Mouse (Mus musculus): ENCODE data around the gene Rpl18a. TPM values are rescaled to one million over a fixed set of nuclear protein-coding genes. Genes with fewer than 3 reads are reported as not detected.

Rpl18a gene
- polyA plus RNA-seq (2014; fragmentation: Nextera tagmentation; extraction: Ambion mirVana), result 2,427 and 2,505 TPM in 2 replicates

DNA sequence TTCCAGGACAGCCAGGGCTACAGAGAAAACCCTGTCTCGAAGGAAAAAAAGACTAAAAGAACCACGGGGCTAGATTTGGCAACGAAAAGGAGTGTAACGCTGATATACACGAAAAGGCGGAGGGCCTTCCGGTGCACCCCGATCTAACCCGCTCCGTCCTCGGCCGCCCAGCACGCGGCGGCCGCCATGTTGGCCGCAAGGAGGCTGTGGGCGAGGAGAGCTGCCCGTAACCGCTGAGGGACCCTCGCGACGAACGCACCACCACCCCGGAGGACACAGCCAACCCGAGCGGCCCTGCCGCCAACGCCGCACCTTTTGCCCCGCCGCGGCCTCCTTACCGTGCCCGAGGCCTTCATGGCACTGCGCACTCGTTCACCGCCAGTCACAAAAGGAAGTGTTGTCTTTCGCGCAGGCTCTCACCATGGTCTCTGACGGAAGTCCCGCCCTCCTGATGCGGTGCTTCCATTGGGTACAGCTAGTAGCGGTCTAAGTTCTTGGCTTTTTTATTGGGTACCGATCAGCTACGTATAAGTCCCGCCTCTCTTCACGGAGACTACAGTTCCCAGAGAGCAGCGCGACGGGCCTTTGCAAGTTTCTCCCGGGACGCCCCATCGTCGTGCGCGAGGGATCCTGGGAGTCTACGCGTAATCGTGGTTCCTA is at the start of gene Rpl18a:
Gene Rpl18a (minus strand): TSS at position 392 of the 660 bp plus-strand sequence.
- H3K4me1 ChIP-seq (ENCODE audit: control insufficient read depth, insufficient read depth, low read length), result peaks cover 17% of the 10 kb centered on the region
- H3K9ac ChIP-seq (replicated peaks; ENCODE audit: low read depth, low read length), result peak within 1 kb of the TSS; percentile 89
- no peaks in the 10 kb centered on the region for H3K9me3 ChIP-seq (ENCODE audit: control insufficient read depth, low read length)
- under 1% methylated on average over 60 of the region's 60 CpGs for WGBS
- H3K4me3 ChIP-seq (ENCODE audit: low read depth, low read length), result peak within 1 kb of the TSS; percentile 51
- peaks cover 12% of the 10 kb centered on the region for H3K27me3 ChIP-seq (ENCODE audit: control insufficient read depth, insufficient read depth, low read length)
- ATAC-seq (ENCODE audit: low read depth), result peak; percentile 97
- peak within 1 kb of the TSS; percentile 93 for H3K4me2 ChIP-seq (ENCODE audit: low read depth, low read length)
- peaks cover 18% of the 10 kb centered on the region for H3K36me3 ChIP-seq (ENCODE audit: control insufficient read depth, insufficient read depth, low read length)
- H3K27ac ChIP-seq (ENCODE audit: low read depth, low read length), result peak within 1 kb of the TSS; percentile 64

DNA sequence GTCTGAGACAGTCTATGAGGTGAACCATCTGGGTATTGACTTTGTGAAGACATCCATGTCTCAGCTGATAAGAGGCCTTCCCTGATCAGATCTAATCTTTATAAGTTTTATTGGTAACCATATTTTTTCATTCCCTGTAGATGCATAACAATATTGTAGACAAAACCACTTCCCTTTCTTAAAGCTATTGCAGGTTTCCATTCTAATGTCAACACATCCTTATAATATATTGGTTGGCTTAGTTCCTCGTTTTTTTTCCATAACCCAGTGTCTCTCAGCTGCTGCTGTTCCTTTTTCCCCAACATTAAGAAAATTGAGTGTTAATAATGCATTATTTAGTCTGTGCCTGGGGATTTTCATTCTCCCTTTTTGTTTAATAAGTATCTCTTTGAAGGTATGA is 46.0 kb upstream of the Rpl18a start:
- Histone ChIP-seq H3K9me3 (ENCODE audit: control insufficient read depth, low read length) (no peaks in the 10 kb centered on the region), H3K9ac (replicated peaks; ENCODE audit: low read depth, low read length) (no peak overlapping the region), H3K4me1 (ENCODE audit: control insufficient read depth, insufficient read depth, low read length) (no peaks in the 10 kb centered on the region), H3K36me3 (ENCODE audit: control insufficient read depth, insufficient read depth, low read length) (no peaks in the 10 kb centered on the region), H3K4me2 (ENCODE audit: low read depth, low read length) (no peak overlapping the region), H3K4me3 (ENCODE audit: low read depth, low read length) (no peak overlapping the region), H3K27ac (ENCODE audit: low read depth, low read length) (no peak overlapping the region), H3K27me3 (ENCODE audit: control insufficient read depth, insufficient read depth, low read length) (no peaks in the 10 kb centered on the region)
- 47% methylated on average over 1 of the region's 1 CpGs for WGBS
- no peak for ATAC-seq (ENCODE audit: low read depth)

- no peaks in the 10 kb centered on the region for H3K36me3 ChIP-seq (ENCODE audit: control insufficient read depth, insufficient read depth, low read length)
- no peak overlapping the region for H3K4me3 ChIP-seq (ENCODE audit: low read depth, low read length)
- no peak overlapping the region for H3K27ac ChIP-seq (ENCODE audit: low read depth, low read length)
- H3K9ac ChIP-seq (replicated peaks; ENCODE audit: low read depth, low read length), result no peak overlapping the region
- no peaks in the 10 kb centered on the region for H3K27me3 ChIP-seq (ENCODE audit: control insufficient read depth, insufficient read depth, low read length)
- no peak overlapping the region for H3K4me2 ChIP-seq (ENCODE audit: low read depth, low read length)
- no peaks in the 10 kb centered on the region for H3K4me1 ChIP-seq (ENCODE audit: control insufficient read depth, insufficient read depth, low read length)
- WGBS, result 72% methylated on average over 2 of the region's 2 CpGs
- no peaks in the 10 kb centered on the region for H3K9me3 ChIP-seq (ENCODE audit: control insufficient read depth, low read length)
- ATAC-seq (ENCODE audit: low read depth), result no peak
These were observed 44.3 kb upstream of the Rpl18a start for GRCm38 (mm10) chr8:70941478-70941877.

- no peak overlapping the region for H3K4me2 ChIP-seq (ENCODE audit: low read depth, low read length)
- 83% methylated on average over 6 of the region's 6 CpGs for WGBS
- peaks cover 2% of the 10 kb centered on the region; the same call in 1 of the 2 replicates for H3K36me3 ChIP-seq (ENCODE audit: control insufficient read depth, insufficient read depth, low read length)
- H3K9ac ChIP-seq (replicated peaks; ENCODE audit: low read depth, low read length), result no peak overlapping the region
- no peaks in the 10 kb centered on the region for H3K9me3 ChIP-seq (ENCODE audit: control insufficient read depth, low read length)
- ATAC-seq (ENCODE audit: low read depth), result no peak
- no peaks in the 10 kb centered on the region for H3K27me3 ChIP-seq (ENCODE audit: control insufficient read depth, insufficient read depth, low read length)
- no peak overlapping the region for H3K4me3 ChIP-seq (ENCODE audit: low read depth, low read length)
- H3K4me1 ChIP-seq (ENCODE audit: control insufficient read depth, insufficient read depth, low read length), result no peaks in the 10 kb centered on the region
- no peak overlapping the region for H3K27ac ChIP-seq (ENCODE audit: low read depth, low read length)
These were observed 40.0 kb upstream of the Rpl18a start for GRCm38 (mm10) chr8:70937200-70937599.

DNA sequence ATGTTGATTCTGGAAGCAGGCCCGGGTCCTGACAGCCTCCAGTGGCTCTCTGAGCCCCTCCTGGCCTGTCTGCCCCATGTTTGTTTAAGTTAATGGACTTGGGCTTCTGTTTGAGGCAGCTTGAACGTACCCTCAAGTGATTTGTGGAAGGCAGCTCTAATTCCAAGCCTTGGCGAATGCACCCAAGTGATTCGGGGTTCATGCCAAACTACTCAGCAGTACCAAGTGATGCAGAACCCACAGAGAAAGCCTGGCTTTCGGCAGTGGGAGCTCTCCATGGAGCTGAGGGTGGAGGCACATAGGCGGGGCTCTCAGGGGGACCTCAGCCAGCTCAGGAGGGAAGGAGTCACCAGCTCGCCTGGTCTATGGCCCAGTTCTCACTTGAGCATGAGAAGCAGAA is 37.6 kb upstream of the Rpl18a start:
- Histone ChIP-seq H3K36me3 (ENCODE audit: control insufficient read depth, insufficient read depth, low read length) (peaks cover 3% of the 10 kb centered on the region; the same call in 1 of the 2 replicates), H3K27me3 (ENCODE audit: control insufficient read depth, insufficient read depth, low read length) (no peaks in the 10 kb centered on the region), H3K4me2 (ENCODE audit: low read depth, low read length) (no peak overlapping the region), H3K27ac (ENCODE audit: low read depth, low read length) (no peak overlapping the region), H3K4me3 (ENCODE audit: low read depth, low read length) (no peak overlapping the region), H3K9me3 (ENCODE audit: control insufficient read depth, low read length) (no peaks in the 10 kb centered on the region), H3K9ac (replicated peaks; ENCODE audit: low read depth, low read length) (no peak overlapping the region), H3K4me1 (ENCODE audit: control insufficient read depth, insufficient read depth, low read length) (no peaks in the 10 kb centered on the region)
- 66% methylated on average over 7 of the region's 7 CpGs for WGBS
- no peak; the same call in 1 of the 2 replicates for ATAC-seq (ENCODE audit: low read depth)

DNA sequence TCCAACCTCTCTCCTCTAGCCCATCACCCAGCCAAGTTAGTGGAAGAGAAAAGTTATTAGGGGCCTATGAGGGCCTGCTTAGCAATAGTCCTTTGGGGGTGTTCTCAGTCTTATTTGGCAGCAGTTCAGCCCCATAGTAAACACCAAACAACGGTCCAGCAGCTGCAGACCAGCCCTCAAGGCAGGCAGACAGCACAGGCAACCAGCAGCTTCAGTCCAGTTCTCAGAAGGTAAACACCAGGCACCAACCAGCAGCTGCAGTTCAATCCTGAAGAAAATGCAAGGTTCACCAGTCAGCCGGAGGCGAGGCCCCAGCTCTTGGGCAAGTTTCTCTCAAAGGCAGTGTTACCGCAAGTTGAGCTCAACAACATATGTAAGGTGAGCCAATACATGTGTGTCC is 35.8 kb upstream of the Rpl18a start:
- Histone ChIP-seq H3K27me3 (ENCODE audit: control insufficient read depth, insufficient read depth, low read length) (no peaks in the 10 kb centered on the region), H3K4me2 (ENCODE audit: low read depth, low read length) (no peak overlapping the region), H3K36me3 (ENCODE audit: control insufficient read depth, insufficient read depth, low read length) (peaks cover 3% of the 10 kb centered on the region; the same call in 1 of the 2 replicates), H3K9me3 (ENCODE audit: control insufficient read depth, low read length) (no peaks in the 10 kb centered on the region), H3K27ac (ENCODE audit: low read depth, low read length) (no peak overlapping the region), H3K9ac (replicated peaks; ENCODE audit: low read depth, low read length) (no peak overlapping the region), H3K4me3 (ENCODE audit: low read depth, low read length) (no peak overlapping the region), H3K4me1 (ENCODE audit: control insufficient read depth, insufficient read depth, low read length) (no peaks in the 10 kb centered on the region)
- no peak for ATAC-seq (ENCODE audit: low read depth)
- WGBS, result 86% methylated on average over 4 of the region's 4 CpGs

GRCm38 (mm10) chr8:70931731-70932130 is 34.5 kb upstream of the Rpl18a start:
- no peak overlapping the region for H3K4me3 ChIP-seq (ENCODE audit: low read depth, low read length)
- H3K4me1 ChIP-seq (ENCODE audit: control insufficient read depth, insufficient read depth, low read length), result no peaks in the 10 kb centered on the region
- H3K9ac ChIP-seq (replicated peaks; ENCODE audit: low read depth, low read length), result no peak overlapping the region
- no peak for ATAC-seq (ENCODE audit: low read depth)
- H3K27ac ChIP-seq (ENCODE audit: low read depth, low read length), result no peak overlapping the region
- no peaks in the 10 kb centered on the region for H3K27me3 ChIP-seq (ENCODE audit: control insufficient read depth, insufficient read depth, low read length)
- 96% methylated on average over 11 of the region's 11 CpGs for WGBS
- H3K36me3 ChIP-seq (ENCODE audit: control insufficient read depth, insufficient read depth, low read length), result peaks cover 3% of the 10 kb centered on the region; the same call in 1 of the 2 replicates
- H3K4me2 ChIP-seq (ENCODE audit: low read depth, low read length), result no peak overlapping the region
- H3K9me3 ChIP-seq (ENCODE audit: control insufficient read depth, low read length), result no peaks in the 10 kb centered on the region

DNA sequence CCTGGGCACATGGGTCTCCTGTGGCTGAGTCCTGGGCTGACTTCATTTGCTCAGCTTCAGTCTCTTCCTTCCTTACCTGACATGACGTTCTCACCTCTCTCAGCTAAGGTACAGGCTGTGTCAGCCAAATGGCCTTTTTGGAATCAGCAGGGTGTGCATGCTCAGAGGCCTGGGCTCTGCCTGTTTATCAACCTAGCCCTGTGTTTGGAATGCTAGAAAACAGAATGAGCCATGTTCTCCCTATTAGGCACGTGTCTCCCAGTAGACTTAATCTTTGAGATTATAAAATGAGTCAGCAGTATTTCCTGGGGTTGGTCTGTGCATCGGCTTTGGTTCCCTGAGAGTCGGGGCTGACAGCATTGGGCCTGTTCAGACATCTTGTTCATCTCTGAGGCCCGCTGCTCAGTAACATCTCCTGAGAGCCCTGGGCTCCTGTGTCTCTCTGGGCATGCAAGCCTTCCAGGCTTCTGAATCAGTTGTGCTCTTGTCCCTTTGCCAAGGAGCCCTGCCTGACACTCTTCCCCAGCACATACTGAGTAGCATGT is 31.6 kb upstream of the Rpl18a start:
- no peak overlapping the region for H3K4me3 ChIP-seq (ENCODE audit: low read depth, low read length)
- no peak overlapping the region for H3K4me2 ChIP-seq (ENCODE audit: low read depth, low read length)
- no peak overlapping the region for H3K27ac ChIP-seq (ENCODE audit: low read depth, low read length)
- H3K36me3 ChIP-seq (ENCODE audit: control insufficient read depth, insufficient read depth, low read length), result peaks cover 3% of the 10 kb centered on the region; the same call in 1 of the 2 replicates
- H3K27me3 ChIP-seq (ENCODE audit: control insufficient read depth, insufficient read depth, low read length), result no peaks in the 10 kb centered on the region
- 86% methylated on average over 5 of the region's 5 CpGs for WGBS
- ATAC-seq (ENCODE audit: low read depth), result no peak
- H3K9ac ChIP-seq (replicated peaks; ENCODE audit: low read depth, low read length), result no peak overlapping the region
- no peaks in the 10 kb centered on the region for H3K9me3 ChIP-seq (ENCODE audit: control insufficient read depth, low read length)
- no peaks in the 10 kb centered on the region for H3K4me1 ChIP-seq (ENCODE audit: control insufficient read depth, insufficient read depth, low read length)

DNA sequence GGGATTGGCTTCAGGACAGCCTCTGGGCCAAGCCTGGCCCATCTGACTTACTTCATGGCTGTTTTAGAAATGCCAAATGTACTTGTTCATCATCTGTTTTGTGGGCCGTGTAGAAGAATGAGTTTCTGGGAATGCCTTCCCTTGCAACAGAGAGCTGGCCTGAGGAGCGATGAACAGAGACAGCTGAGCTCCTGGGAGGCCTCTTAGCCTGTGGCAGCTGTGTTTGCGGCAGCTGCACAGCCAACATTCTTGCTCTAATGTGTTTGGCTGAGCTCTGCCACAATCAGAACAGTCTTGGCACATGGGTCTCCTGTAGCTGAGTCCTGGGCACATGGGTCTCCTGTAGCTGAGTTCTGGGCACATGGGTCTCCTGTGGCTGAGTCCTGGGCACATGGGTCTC is 30.9 kb upstream of the Rpl18a start:
- no peak overlapping the region for H3K4me2 ChIP-seq (ENCODE audit: low read depth, low read length)
- no peak for ATAC-seq (ENCODE audit: low read depth)
- H3K9ac ChIP-seq (replicated peaks; ENCODE audit: low read depth, low read length), result no peak overlapping the region
- no peaks in the 10 kb centered on the region for H3K27me3 ChIP-seq (ENCODE audit: control insufficient read depth, insufficient read depth, low read length)
- no peaks in the 10 kb centered on the region for H3K9me3 ChIP-seq (ENCODE audit: control insufficient read depth, low read length)
- WGBS, result 76% methylated on average over 3 of the region's 3 CpGs
- no peak overlapping the region for H3K4me3 ChIP-seq (ENCODE audit: low read depth, low read length)
- H3K36me3 ChIP-seq (ENCODE audit: control insufficient read depth, insufficient read depth, low read length), result peaks cover 3% of the 10 kb centered on the region; the same call in 1 of the 2 replicates
- no peaks in the 10 kb centered on the region for H3K4me1 ChIP-seq (ENCODE audit: control insufficient read depth, insufficient read depth, low read length)
- H3K27ac ChIP-seq (ENCODE audit: low read depth, low read length), result no peak overlapping the region

All from neural tube, embryonic 14.5 days (tissue).